Mouse (Mus musculus): ENCODE measurements around the gene Gm10309. TPM values are rescaled to one million over a fixed set of nuclear protein-coding genes. Genes with fewer than 3 reads are reported as not detected.

Gene Gm10309
- polyA plus RNA-seq, 1 experiment, result 0.05 TPM

DNA sequence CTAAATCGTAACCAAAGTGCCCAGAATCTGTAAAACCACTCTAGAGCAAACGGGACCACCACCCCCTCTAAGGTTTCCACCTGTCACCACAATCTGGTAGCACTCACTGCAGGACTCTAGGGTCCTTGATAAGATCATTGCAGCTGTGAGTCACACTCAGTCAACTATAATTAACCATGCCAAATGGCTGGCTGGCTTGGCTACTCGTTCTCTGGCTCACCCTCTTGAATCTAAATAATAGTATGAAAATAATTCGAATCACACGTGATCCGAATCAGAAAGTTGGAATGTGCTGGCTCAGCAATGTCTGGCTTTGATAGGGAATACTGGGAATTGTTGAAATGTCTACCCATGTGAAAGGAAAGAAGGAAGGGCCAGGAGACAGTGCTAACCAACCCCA lies 48.5 kb downstream of the Gm10309 start:
- Histone ChIP-seq H3ac (ENCODE audit: control insufficient read depth, insufficient read length) (no peak overlapping the region), H3K36me3 (ENCODE audit: control insufficient read depth, insufficient read depth) (no peaks in the 10 kb centered on the region), H3K79me2 (ENCODE audit: control insufficient read depth, insufficient read depth) (no peaks in the 10 kb centered on the region), H3K4me3 (no peak overlapping the region), H3K4me2 (ENCODE audit: low read depth) (no peak overlapping the region), H3K27me3 (ENCODE audit: control insufficient read depth, insufficient read depth, insufficient read length) (no peaks in the 10 kb centered on the region)
- TF ChIP-seq MYOD1 (IDR thresholded peaks at IDR 0.05; ENCODE audit: control insufficient read depth in 1 of 3, insufficient read length in 2 of 3, low read depth in 2 of 3) (peak in 1 of 3 experiments; percentile 17), CEBPB (IDR thresholded peaks at IDR 0.05; ENCODE audit: insufficient read depth, poor library complexity, severe bottlenecking) (no peak), E2F4 (IDR thresholded peaks at IDR 0.05; ENCODE audit: insufficient read depth) (no peak), MYOG (IDR thresholded peaks at IDR 0.05; ENCODE audit: control insufficient read depth in 1 of 3, insufficient read depth in 1 of 3, insufficient read length in 2 of 3, low read depth in 2 of 3) (peak in 2 of 3 experiments; percentile 4 to 12), POLR2A (IDR thresholded peaks at IDR 0.05; ENCODE audit: insufficient read length, low read depth) (no peak), REST (IDR thresholded peaks at IDR 0.05; ENCODE audit: insufficient read depth, insufficient read length) (no peak), TCF12 (IDR thresholded peaks at IDR 0.05; ENCODE audit: insufficient read depth, poor library complexity, severe bottlenecking) (no peak), USF1 (IDR thresholded peaks at IDR 0.05; ENCODE audit: low read depth) (no peak)

DNA sequence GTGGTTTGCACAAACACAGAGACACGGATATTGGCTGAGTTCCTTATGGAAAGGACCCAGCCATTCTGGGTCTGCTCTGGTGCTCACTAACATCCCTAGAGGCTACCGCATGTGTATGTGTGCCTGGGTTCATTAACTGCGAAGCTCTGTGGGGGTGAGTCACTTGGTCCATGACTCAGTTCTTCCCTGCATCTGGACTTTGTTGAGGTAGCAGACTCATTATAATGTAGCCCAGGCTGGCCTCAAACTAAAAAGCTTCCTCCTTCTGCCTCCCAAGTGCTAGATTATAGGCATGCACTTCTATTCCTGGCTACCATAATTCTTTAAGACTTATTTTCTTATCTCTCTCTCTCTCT lies 50.7 kb downstream of the Gm10309 start:
- Histone ChIP-seq H3K79me2 (ENCODE audit: control insufficient read depth, insufficient read depth) (no peaks in the 10 kb centered on the region), H3K4me2 (ENCODE audit: low read depth) (no peak overlapping the region), H3K27me3 (ENCODE audit: control insufficient read depth, insufficient read depth, insufficient read length) (no peaks in the 10 kb centered on the region), H3ac (ENCODE audit: control insufficient read depth, insufficient read length) (no peak overlapping the region), H3K4me3 (no peak overlapping the region), H3K36me3 (ENCODE audit: control insufficient read depth, insufficient read depth) (no peaks in the 10 kb centered on the region)
- TF ChIP-seq TCF12 (IDR thresholded peaks at IDR 0.05; ENCODE audit: insufficient read depth, poor library complexity, severe bottlenecking) (no peak), E2F4 (IDR thresholded peaks at IDR 0.05; ENCODE audit: insufficient read depth) (no peak), TCF3 (IDR thresholded peaks at IDR 0.05; ENCODE audit: insufficient read length, low read depth) (no peak), USF1 (IDR thresholded peaks at IDR 0.05; ENCODE audit: low read depth) (no peak), CEBPB (IDR thresholded peaks at IDR 0.05; ENCODE audit: insufficient read depth, poor library complexity, severe bottlenecking) (no peak), REST (IDR thresholded peaks at IDR 0.05; ENCODE audit: insufficient read depth, insufficient read length) (no peak), MYOD1 (IDR thresholded peaks at IDR 0.05; ENCODE audit: control insufficient read depth in 1 of 3, insufficient read length in 2 of 3, low read depth in 2 of 3) (no peak), SRF (IDR thresholded peaks at IDR 0.05; ENCODE audit: control insufficient read depth, insufficient read length, low read depth) (no peak)

DNA sequence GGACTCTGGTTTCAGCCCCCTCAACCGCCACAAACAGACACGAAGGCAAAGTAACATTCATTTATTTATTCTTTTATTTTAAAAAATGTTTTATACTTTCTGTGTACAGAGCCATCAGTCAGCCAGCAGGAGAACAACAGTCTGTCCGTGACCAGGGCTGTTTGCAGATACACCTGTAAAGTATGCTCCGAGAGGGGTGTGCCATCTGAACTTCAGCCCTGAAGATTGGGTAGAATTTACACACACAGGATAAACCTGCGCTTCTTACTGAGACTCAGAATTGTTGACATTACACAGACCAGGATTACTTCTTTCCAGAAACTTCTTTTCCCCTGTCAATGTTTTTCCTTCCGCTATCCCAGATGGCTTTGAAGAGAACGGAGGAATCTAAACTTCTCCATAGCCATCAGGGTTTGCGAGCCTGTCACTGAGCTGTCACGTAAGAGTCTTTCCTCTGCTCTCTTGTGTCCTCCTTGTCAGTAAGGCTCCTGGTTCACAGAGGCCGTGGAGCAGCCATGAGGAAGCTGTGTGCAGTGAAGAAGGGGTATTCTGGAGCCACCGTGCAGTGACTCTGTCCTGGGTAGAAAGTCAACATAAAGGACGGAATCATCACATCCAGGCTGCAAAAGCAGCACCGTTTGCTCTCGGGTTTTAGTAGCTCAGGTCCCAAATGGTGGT lies 51.2 kb downstream of the Gm10309 start:
- TF ChIP-seq E2F4 (IDR thresholded peaks at IDR 0.05; ENCODE audit: insufficient read depth) (no peak), TCF12 (IDR thresholded peaks at IDR 0.05; ENCODE audit: insufficient read depth, poor library complexity, severe bottlenecking) (no peak), MAX (IDR thresholded peaks at IDR 0.05; ENCODE audit: low read depth) (no peak), REST (IDR thresholded peaks at IDR 0.05; ENCODE audit: insufficient read depth, insufficient read length) (no peak), SRF (IDR thresholded peaks at IDR 0.05; ENCODE audit: control insufficient read depth, insufficient read length, low read depth) (no peak), TCF3 (IDR thresholded peaks at IDR 0.05; ENCODE audit: insufficient read length, low read depth) (no peak), MYOD1 (IDR thresholded peaks at IDR 0.05; ENCODE audit: control insufficient read depth in 1 of 3, insufficient read length in 2 of 3, low read depth in 2 of 3) (no peak), POLR2AphosphoS2 (IDR thresholded peaks at IDR 0.05; ENCODE audit: insufficient read length, low read depth) (no peak)
- no peak overlapping the region for H3K4me2 ChIP-seq (ENCODE audit: low read depth)
- H3K27me3 ChIP-seq (ENCODE audit: control insufficient read depth, insufficient read depth, insufficient read length), result no peaks in the 10 kb centered on the region
- H3K79me2 ChIP-seq (ENCODE audit: control insufficient read depth, insufficient read depth), result no peaks in the 10 kb centered on the region
- no peak overlapping the region for H3K4me3 ChIP-seq
- no peak overlapping the region for H3ac ChIP-seq (ENCODE audit: control insufficient read depth, insufficient read length)
- no peaks in the 10 kb centered on the region for H3K36me3 ChIP-seq (ENCODE audit: control insufficient read depth, insufficient read depth)

DNA sequence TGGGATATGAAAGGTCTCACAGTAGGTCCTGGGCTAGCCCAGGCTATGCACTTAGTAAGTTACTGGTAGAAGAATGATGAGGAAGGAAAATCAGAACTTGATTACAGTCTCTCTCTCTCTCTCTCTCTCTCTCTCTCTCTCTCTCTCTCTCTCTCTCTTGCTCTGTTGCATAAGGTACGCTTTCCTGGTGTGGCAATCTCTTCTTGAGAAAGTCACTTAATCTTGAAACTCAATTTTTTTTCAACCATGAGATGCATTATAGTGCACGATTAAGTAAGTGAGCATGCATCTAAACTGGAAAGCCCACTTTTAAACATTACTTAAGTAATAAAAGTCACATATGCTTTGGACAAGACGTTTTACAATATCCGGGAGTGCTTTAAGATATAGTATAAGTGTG lies 52.1 kb downstream of the Gm10309 start:
- no peak for TF ChIP-seq REST (IDR thresholded peaks at IDR 0.05; ENCODE audit: insufficient read depth, insufficient read length)
- TF ChIP-seq POLR2A (IDR thresholded peaks at IDR 0.05; ENCODE audit: insufficient read length, low read depth), result no peak
- no peak for TF ChIP-seq POLR2AphosphoS2 (IDR thresholded peaks at IDR 0.05; ENCODE audit: insufficient read length, low read depth)
- TF ChIP-seq TCF12 (IDR thresholded peaks at IDR 0.05; ENCODE audit: insufficient read depth, poor library complexity, severe bottlenecking), result no peak
- no peak for TF ChIP-seq E2F4 (IDR thresholded peaks at IDR 0.05; ENCODE audit: insufficient read depth)
- no peak for TF ChIP-seq MYOD1 (IDR thresholded peaks at IDR 0.05; ENCODE audit: control insufficient read depth in 1 of 3, insufficient read length in 2 of 3, low read depth in 2 of 3)
- Histone ChIP-seq H3ac (ENCODE audit: control insufficient read depth, insufficient read length) (no peak overlapping the region), H3K4me2 (ENCODE audit: low read depth) (no peak overlapping the region), H3K4me3 (no peak overlapping the region), H3K27me3 (ENCODE audit: control insufficient read depth, insufficient read depth, insufficient read length) (no peaks in the 10 kb centered on the region), H3K79me2 (ENCODE audit: control insufficient read depth, insufficient read depth) (no peaks in the 10 kb centered on the region), H3K36me3 (ENCODE audit: control insufficient read depth, insufficient read depth) (no peaks in the 10 kb centered on the region)

Other genes starting within 250 kb of the Gm10309 start
- 0.06 TPM for gene Epas1, start 248.5 kb upstream of the Gm10309 start, polyA plus RNA-seq (2012; fragmentation: generic; extraction: Trizol)